Mouse (Mus musculus): ENCODE data around the gene Polr3gl.

DNA sequence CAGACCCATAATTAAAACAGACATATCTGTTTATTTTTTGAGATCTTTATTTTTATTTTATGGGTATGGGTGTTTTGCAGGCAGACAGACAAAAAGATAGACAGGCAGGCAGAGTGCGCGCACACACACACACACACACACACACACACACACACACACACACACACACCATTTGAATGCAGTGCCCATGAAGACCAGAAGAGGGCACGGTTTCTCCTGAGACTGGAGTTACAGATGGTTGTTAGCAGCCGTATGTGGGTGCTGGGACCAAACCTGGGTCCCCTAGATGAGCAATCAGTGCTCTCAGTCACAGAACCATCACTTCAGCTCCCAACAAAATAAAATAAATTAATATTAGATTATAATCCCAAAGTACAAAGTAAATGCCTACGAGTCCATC lies 10.6 kb downstream of the Polr3gl start:
- TF ChIP-seq CTCF (IDR thresholded peaks at IDR 0.05; ENCODE audit: low read depth, low read length) (no peak), POLR2A (IDR thresholded peaks at IDR 0.05; ENCODE audit: borderline replicate concordance, low read depth, low read length) (no peak)
